Mouse (Mus musculus): Measurements from ENCODE around the gene Ccnt1.

Ccnt1 gene

DNA sequence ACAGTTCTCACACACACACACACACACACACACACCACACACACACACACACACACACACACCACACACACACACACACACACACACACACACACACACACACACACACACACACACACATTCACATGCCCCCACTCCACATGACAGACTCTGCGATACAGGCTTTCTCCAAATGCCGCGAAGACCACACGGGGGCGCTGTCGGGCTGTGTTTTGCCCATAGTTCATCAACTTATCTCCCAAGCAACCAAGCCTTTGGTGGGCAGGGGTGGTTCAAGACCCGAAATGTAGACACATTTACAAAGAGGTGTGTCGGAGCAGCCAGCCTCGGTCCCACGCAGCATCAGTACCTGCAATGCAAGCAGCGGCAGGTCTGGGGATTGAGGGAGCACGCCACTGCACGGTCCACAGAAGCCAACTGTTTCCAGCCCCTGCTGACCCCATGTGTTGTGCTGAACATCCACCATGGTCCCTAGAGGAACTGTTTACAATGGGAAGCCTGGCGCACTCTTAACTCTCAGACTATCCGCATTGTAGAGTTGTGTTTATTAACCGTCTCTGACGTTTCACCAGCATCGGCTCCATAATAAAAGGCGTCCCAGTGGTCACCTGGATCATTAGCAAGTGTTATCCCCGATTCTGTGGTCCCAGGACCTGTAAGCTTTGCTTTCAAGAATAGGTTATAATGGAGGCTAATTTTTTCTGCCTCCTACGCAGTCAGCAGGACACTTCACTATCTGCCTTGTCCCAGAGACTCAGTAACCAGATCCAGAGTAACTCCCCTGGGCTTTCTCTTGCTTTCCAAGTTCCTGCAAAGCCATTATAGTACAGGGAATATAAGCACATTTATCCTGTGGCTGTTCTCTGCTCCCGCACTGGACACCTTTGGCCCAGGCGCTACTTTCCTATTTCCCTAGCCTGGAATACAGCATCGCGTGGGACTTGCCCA is 60.0 kb downstream of the Ccnt1 start:
- DNase-seq (ENCODE audit: low spot score in 2 of 2), result peak; percentile 75 to 90

DNA sequence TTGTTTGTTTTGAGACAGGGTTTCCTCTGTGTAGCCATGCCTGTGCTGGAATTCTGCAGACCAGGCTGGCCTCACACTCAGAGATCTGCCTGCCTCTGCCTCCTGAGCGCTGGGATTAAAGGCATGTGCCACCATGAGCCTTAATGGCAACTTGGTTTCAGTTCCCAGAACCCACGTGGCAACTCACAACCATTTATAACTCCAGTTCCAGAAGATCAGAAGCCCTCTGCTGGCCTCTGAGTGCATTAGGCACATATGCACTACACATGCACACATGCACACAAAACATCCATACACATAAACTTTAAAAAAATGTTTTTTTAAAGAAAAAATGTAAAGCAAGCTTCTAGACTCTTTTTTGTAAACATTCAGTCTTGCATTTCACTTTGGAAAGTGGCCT is 61.3 kb downstream of the Ccnt1 start:
- no peak for DNase-seq (ENCODE audit: low spot score in 2 of 2)

DNA sequence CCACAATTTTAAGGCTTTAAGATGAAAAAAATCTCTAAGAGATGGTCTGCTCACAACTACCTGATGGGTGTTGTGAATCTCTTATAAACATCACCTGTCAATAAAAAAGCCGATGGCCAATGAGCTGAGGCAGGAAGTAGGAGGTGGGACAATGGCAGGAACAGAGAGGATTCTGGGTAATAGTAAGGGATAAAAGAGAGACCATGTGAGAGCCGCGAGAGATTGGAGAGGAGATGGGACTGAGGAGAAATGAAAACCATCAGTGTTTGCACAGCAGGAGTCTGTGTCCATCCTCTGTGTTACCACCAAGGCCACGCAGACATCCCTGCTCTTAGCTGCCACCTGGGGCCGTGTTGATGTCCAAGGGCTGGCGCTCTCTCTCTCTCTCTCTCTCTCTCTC is 63.4 kb downstream of the Ccnt1 start:
- DNase-seq (ENCODE audit: low spot score in 2 of 2), result no peak

DNA sequence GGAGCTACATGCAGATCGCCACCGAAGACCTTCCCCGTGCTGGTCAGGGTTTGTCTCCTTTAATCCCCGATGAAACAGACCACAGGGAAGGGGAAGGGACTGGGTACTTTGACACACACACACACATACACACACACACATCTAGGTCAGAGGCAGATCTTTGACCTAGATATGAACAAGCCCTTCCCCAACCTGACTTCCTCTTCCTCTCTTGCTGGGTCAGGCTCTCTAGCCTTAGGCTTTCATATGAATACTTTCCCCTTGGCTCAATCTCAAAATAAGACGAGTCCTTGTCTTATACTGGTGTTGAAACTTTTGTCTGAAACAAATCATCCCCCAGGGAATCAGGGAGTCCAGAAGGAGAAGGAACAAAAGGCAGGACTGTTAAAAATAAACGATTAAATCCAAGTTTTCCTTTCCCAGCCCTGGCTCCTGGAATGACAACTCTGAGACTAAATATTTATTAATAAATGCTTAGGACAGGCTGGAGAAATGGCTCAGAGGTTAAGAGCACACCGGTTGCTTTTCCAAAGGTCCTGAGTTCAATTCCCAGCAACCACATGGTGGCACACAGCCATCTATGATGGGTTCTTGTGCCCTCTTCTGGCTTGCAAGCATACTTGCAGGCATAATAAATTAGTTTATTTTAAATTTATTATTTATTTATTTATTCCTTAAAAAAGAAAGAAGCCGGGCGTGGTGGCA is 64.3 kb downstream of the Ccnt1 start:
- peak; percentile 30 to 40 for DNase-seq (ENCODE audit: low spot score in 2 of 2)

DNA sequence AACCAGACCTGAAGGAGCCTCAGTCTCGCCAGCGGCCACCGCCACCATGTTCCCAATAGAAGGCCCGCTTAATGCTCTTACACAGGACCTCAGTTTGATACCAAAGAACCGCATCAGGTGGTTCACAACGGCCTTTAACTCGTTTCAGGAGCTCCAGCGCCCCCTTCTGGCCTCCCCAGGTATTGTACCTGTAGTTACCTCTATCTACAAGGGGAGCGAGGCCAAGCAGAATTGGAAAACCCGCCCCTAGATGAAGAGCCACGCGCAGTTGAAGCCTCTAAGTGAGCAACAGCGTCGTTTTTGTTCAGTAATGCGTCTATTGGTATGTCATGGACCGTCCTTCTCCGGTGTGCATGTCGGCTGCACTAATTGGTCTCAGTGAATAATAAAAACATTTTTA is 66.2 kb downstream of the Ccnt1 start:
- DNase-seq (ENCODE audit: low spot score in 2 of 2), result peak; percentile 66 to 86

DNA sequence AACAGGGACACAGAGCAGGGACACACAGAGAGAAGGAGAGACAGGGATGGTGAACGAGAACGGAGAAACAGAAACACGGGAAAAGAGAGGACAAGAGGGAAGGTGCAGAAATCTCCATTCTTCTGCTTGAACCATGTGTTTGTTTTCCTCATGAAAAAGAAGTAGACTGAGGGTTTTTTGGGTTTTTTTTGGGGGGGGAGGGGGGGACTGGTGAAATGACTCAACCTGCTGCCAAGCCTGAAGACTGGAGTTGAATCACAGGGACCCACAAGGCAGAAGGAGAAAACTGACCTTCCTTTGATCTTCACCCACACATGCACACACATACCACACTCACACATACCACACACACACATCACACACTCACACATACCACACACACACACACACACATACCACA is 67.4 kb downstream of the Ccnt1 start:
- no peak for DNase-seq (ENCODE audit: low spot score in 2 of 2)

DNA sequence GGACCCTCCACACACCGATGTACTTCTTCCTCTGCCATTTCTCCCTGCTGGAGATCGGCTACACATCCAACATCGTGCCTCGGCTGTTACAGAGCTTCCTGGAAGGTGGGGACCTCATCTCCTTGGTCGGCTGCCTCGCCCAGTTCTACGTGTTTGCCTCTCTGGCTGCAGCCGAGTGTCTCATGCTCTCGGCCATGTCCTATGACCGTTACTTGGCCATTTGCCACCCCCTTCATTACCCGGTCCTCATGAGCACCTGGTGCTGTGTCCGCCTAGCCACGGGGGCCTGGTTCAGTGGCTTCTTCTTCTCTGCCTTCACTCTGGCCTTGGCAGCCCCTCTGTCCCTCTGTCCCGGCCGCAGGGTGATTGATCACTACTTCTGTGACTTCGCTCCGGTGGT is 73.1 kb downstream of the Ccnt1 start:
- DNase-seq (ENCODE audit: low spot score in 2 of 2), result no peak

DNA sequence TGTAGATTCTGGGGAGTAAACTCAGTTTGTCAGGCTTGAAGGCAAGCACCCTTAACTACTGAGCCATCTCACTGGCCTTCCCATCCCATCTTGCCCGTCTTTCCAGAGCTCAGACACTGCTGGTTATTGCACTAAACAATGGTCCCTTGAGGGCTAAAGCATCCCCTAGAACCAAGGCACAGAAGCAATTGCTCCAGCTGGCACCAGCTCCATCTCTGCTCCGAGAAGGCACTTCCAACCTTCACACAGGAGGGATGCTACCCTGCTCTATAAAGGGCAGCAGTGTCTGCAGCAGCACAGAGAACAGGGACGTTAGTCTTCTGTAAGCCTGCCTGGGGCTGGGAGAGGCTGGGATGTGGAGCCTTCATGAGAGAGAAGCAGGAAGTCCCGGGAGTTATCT is 78.6 kb downstream of the Ccnt1 start, which contains the start of gene Olfr279:
Gene Olfr279 (plus strand): TSS at position 301 of the 400 bp plus-strand sequence.
- no peak for DNase-seq (ENCODE audit: low spot score in 2 of 2)

DNA sequence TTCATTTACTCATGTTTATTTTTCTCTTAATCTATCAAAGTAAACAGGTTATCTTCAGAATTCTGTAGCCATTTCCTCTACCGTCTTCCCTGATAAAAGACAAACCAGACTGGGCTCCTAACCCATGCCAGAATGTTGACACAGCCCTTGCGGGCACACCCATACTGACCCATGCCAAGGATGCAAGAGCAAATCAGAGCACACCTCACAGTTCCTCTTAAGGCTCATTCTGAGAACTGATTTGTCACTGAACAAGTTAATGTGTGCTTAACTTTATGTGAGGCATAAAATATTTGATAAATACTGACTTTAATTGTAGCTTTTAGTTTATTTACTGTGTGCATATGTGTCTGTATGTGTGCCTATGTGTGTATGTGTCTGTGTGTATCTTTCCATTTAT is 79.4 kb downstream of the Ccnt1 start:
- no peak for DNase-seq (ENCODE audit: low spot score in 2 of 2)

Data from thymus, postnatal 10 days (tissue).